8 mouse cellular contexts compared by ENCODE assay signal in genomic region chr2:78049248-78049874, GRCm38 (mm10).
DNase-seq lines count a peak whose midpoint lies in the region; ATAC-seq and TF ChIP-seq lines count a peak whose summit lies in the region.

No protein-coding gene starts in this region.

- no peak overlapping the region for H3K27ac ChIP-seq in heart, embryonic 12.5 days (ENCODE audit: poor library complexity, severe bottlenecking)
- no peak overlapping the region for H3K27ac ChIP-seq in kidney, embryonic 16.5 days (ENCODE audit: low read length)
- H3K27ac ChIP-seq in limb, embryonic 15.5 days, result no peak overlapping the region
- peak overlapping the region; percentile 55 for H3K27ac ChIP-seq in midbrain, embryonic 16.5 days (ENCODE audit: low read length)

- H3K4me2 ChIP-seq in heart, embryonic 12.5 days, result peak overlapping the region; percentile 65
- peak overlapping the region; percentile 48 for H3K4me2 ChIP-seq in kidney, embryonic 16.5 days (replicated peaks; ENCODE audit: low read depth, low read length)
- H3K4me2 ChIP-seq in limb, embryonic 15.5 days, result peak overlapping the region; percentile 42
- H3K4me2 ChIP-seq in midbrain, embryonic 16.5 days (ENCODE audit: low read length), result peak overlapping the region; percentile 61

- H3K4me3 ChIP-seq in heart, embryonic 12.5 days, result peak overlapping the region; percentile 27
- peak overlapping the region; percentile 24 for H3K4me3 ChIP-seq in kidney, embryonic 16.5 days (ENCODE audit: low read length)
- peak overlapping the region; percentile 8; the same call in 1 of the 2 replicates for H3K4me3 ChIP-seq in limb, embryonic 15.5 days
- H3K4me3 ChIP-seq in midbrain, embryonic 16.5 days (ENCODE audit: low read depth, low read length), result peak overlapping the region; percentile 28

- no peaks in the 10 kb centered on the region for H3K9me3 ChIP-seq in heart, embryonic 12.5 days (replicated peaks)
- H3K9me3 ChIP-seq in kidney, embryonic 16.5 days (ENCODE audit: low read length), result no peaks in the 10 kb centered on the region
- H3K9me3 ChIP-seq in limb, embryonic 15.5 days, result no peaks in the 10 kb centered on the region
- H3K9me3 ChIP-seq in midbrain, embryonic 16.5 days (replicated peaks; ENCODE audit: control insufficient read depth, low read length, poor library complexity, severe bottlenecking), result no peaks in the 10 kb centered on the region

- H3K4me1 ChIP-seq in heart, embryonic 12.5 days (replicated peaks), result no peaks in the 10 kb centered on the region
- H3K4me1 ChIP-seq in kidney, embryonic 16.5 days (ENCODE audit: insufficient read depth, low read length), result peaks cover 9% of the 10 kb centered on the region
- peaks cover 11% of the 10 kb centered on the region; the same call in 1 of the 2 replicates for H3K4me1 ChIP-seq in limb, embryonic 15.5 days
- H3K4me1 ChIP-seq in midbrain, embryonic 16.5 days (ENCODE audit: control insufficient read depth, insufficient read depth, low read length), result peaks cover 9% of the 10 kb centered on the region

- TF ChIP-seq POLR2A in brain, embryonic 14.5 days (IDR thresholded peaks at IDR 0.05; ENCODE audit: borderline replicate concordance, extremely low read depth, insufficient read depth, insufficient read length, poor library complexity, severe bottlenecking), result no peak

- H3K36me3 ChIP-seq in heart, embryonic 12.5 days, result no peaks in the 10 kb centered on the region
- no peaks in the 10 kb centered on the region for H3K36me3 ChIP-seq in kidney, embryonic 16.5 days (ENCODE audit: insufficient read depth, low read length)
- no peaks in the 10 kb centered on the region for H3K36me3 ChIP-seq in limb, embryonic 15.5 days
- H3K36me3 ChIP-seq in midbrain, embryonic 16.5 days (ENCODE audit: control insufficient read depth, insufficient read depth, low read length), result no peaks in the 10 kb centered on the region

- DNase-seq in B cell, adult 2 months, result peak; percentile 44 to 46
- DNase-seq in brain, embryonic 14.5 days (ENCODE audit: low read depth), result peak; percentile 95
- peak; percentile 86 for DNase-seq in fibroblast of lung, adult 2 months (ENCODE audit: low read depth)
- peak; percentile 20 to 71 for DNase-seq in spleen, postnatal 4 days (ENCODE audit: low spot score in 2 of 2)

- ATAC-seq in heart, embryonic 12.5 days (ENCODE audit: insufficient number of reproducible peaks, low FRiP score), result no peak
- peak; percentile 94 for ATAC-seq in kidney, embryonic 16.5 days (ENCODE audit: low FRiP score, low TSS enrichment)
- 0 out of 2 replicates have a peak, but pooled peaks have one; percentile 48 for ATAC-seq in limb, embryonic 15.5 days (ENCODE audit: insufficient number of reproducible peaks, low FRiP score, low TSS enrichment, low read depth)
- ATAC-seq in midbrain, embryonic 16.5 days, result peak; percentile 89

- 22% methylated on average over 8 of the region's 8 CpGs for WGBS in heart, embryonic 12.5 days
- 16% methylated on average over 8 of the region's 8 CpGs for WGBS in kidney, embryonic 16.5 days
- whole genome bisulfite sequencing in limb, embryonic 15.5 days, result 17% methylated on average over 8 of the region's 8 CpGs
- WGBS in midbrain, embryonic 16.5 days, result 21% methylated on average over 8 of the region's 8 CpGs

- H3K27me3 ChIP-seq in heart, embryonic 12.5 days (replicated peaks), result no peaks in the 10 kb centered on the region
- H3K27me3 ChIP-seq in kidney, embryonic 16.5 days (ENCODE audit: insufficient read depth, low read length), result no peaks in the 10 kb centered on the region
- H3K27me3 ChIP-seq in limb, embryonic 15.5 days, result peaks cover 6% of the 10 kb centered on the region; the same call in 1 of the 2 replicates
- H3K27me3 ChIP-seq in midbrain, embryonic 16.5 days (ENCODE audit: control insufficient read depth, insufficient read depth, low read depth, low read length), result no peaks in the 10 kb centered on the region; the same call in 1 of the 2 replicates

- H3K9ac ChIP-seq in heart, embryonic 12.5 days, result no peak overlapping the region
- H3K9ac ChIP-seq in kidney, embryonic 16.5 days (replicated peaks; ENCODE audit: low read length), result 0 out of 2 replicates have a peak overlapping the region, but pooled peaks have one; percentile 5
- H3K9ac ChIP-seq in limb, embryonic 15.5 days, result no peak overlapping the region
- H3K9ac ChIP-seq in midbrain, embryonic 16.5 days (ENCODE audit: low read depth, low read length), result peak overlapping the region; percentile 55

- TF ChIP-seq CTCF in brain, embryonic 14.5 days (IDR thresholded peaks at IDR 0.05; ENCODE audit: borderline replicate concordance, extremely low read depth, insufficient read depth, insufficient read length), result peak; percentile 88

Comparison
In these comparisons a context has a peak if more than half of its experiments do, and no peak if none do; other contexts are left out.
1. DNase-seq: peak in every context shown above with its lines; median percentile 95 in brain, embryonic 14.5 days; 86 in fibroblast of lung, adult 2 months; 46 in spleen, postnatal 4 days; 45 in B cell, adult 2 months.
2. H3K9ac ChIP-seq: peak in kidney, embryonic 16.5 days (single experiment) and midbrain, embryonic 16.5 days (single experiment); none in heart, embryonic 12.5 days (single experiment) and limb, embryonic 15.5 days (single experiment).
3. Peak in every context shown above with its lines, with median percentiles within 50 percentile points of each other: H3K4me2 ChIP-seq and H3K4me3 ChIP-seq.